Mouse (Mus musculus): ENCODE measurements around the gene Bag2. TPM values are rescaled to one million over a fixed set of nuclear protein-coding genes. Genes with fewer than 3 reads are reported as not detected.
A peak's percentile ranks its signal among the peaks of the same experiment; 100 is the strongest.
"Not testable (repeated sequence)": the region's sequence is repeated elsewhere in the genome, so short reads cannot be mapped to it uniquely, and the experiment has no call there.

Gene Bag2
- polyA plus RNA-seq, 1 experiment from 2014 or later: 59.0 TPM

DNA sequence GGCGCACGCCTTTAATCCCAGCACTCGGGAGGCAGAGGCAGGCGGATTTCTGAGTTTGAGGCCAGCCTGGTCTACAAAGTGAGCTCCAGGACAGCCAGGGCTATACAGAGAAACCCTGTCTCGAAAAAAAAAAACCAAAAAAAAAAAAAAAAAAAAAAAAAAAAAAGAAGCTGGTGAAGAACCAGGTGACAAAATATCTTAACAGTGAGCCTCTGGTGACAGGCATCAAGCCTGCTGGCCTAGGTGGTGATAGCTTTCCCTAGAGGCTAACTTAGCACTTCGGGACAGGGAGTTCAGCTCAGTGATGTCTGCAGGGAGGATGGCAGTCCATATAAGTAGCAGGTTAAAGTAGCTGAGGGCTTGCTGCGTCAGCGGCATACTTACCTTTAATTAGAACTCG, 12.8 kb downstream of the Bag2 start:
- not testable (repeated sequence) for H3K27ac ChIP-seq (replicated peaks); H3K9me3 ChIP-seq; H3K4me3 ChIP-seq; DNase-seq (ENCODE audit: low spot score); H3K4me1 ChIP-seq; H3K27me3 ChIP-seq (replicated peaks; ENCODE audit: low read depth, poor library complexity, severe bottlenecking)
- WGBS: 95% methylated on average over 9 of the region's 9 CpGs
- peaks cover 86% of the 10 kb centered on the region for H3K36me3 ChIP-seq (replicated peaks)

DNA sequence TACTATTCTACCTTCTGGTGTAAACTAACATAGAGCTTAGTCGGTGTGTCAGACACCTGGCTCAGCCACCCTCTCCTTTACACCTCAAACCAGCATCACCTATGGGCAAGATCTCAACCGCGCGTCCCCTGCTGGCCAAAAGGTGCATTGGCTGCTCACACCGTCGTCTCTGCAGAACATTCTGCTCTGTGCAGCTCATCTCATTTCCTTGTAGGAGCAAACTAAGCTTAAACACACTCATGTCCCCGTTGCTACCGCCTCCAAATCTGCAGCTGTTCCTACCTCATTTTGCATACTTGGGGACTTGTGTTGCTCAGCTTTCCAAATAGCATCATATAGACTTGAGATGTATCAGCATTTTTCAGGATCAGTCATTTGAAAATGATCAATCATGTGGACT, 14.7 kb downstream of the Bag2 start:
- no peaks in the 10 kb centered on the region for H3K9me3 ChIP-seq
- H3K36me3 ChIP-seq (replicated peaks): peaks cover 88% of the 10 kb centered on the region
- no peaks in the 10 kb centered on the region for H3K27me3 ChIP-seq (replicated peaks; ENCODE audit: low read depth, poor library complexity, severe bottlenecking)
- 18% methylated on average over 8 of the region's 8 CpGs for WGBS
- H3K27ac ChIP-seq (replicated peaks): no peak overlapping the region
- H3K4me3 ChIP-seq: no peak overlapping the region
- peak; percentile 57 for DNase-seq (ENCODE audit: low spot score)
- H3K4me1 ChIP-seq: no peaks in the 10 kb centered on the region

DNA sequence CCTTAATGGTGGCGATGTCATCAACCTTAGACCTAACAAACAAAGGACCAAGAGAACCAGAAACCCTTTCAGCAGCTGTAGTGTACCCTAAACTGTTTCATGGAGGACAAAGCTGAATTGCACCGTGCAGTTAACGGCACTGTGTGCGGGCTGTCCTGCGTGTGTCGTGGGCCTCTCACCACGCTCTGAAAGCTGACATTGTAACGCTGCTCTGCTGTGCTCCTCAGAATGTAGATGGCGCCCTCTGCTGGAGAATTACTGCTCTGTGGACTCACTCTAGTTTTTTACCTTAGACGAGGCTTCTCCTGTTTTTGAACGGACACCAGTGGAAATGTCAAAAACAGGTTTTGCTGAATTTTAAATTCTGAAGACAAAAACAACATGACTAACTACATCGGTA, 18.3 kb downstream of the Bag2 start:
- no peaks in the 10 kb centered on the region for H3K27me3 ChIP-seq (replicated peaks; ENCODE audit: low read depth, poor library complexity, severe bottlenecking)
- 41% methylated on average over 12 of the region's 12 CpGs for WGBS
- H3K27ac ChIP-seq (replicated peaks): no peak overlapping the region
- peak; percentile 80 for DNase-seq (ENCODE audit: low spot score)
- no peaks in the 10 kb centered on the region for H3K9me3 ChIP-seq
- peaks cover 90% of the 10 kb centered on the region for H3K36me3 ChIP-seq (replicated peaks)
- no peak overlapping the region for H3K4me3 ChIP-seq
- H3K4me1 ChIP-seq: no peaks in the 10 kb centered on the region

DNA sequence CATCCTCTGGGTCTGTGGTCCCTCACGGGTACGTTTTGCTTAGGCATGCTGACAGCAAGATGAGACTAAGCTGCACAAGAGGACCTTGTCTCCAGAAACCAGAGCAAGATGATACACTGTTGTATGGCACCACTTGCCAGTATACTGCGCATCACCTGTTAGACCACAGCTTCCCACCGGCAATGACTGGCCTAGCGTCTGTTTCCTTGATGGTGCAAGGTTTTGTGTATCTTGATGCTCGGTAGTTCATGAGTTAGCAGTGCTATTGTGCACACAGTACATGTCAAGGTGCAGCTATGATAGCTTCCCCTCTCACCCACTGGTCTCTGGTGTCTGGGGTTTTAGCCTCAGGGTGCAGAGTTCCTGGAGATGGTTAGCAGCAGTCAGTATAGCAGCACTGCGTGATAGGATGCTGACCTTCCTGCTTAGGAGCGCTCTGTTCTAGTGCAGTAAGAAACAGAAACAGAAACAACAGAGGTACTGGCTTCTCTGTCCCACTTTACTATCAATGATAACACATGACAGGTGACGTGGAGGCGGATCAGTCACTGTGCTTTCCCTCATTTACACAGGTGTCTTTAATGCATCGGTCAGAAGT, 18.8 kb downstream of the Bag2 start:
- Histone ChIP-seq H3K4me1 (no peaks in the 10 kb centered on the region), H3K27ac (replicated peaks) (no peak overlapping the region), H3K36me3 (replicated peaks) (peaks cover 90% of the 10 kb centered on the region), H3K27me3 (replicated peaks; ENCODE audit: low read depth, poor library complexity, severe bottlenecking) (no peaks in the 10 kb centered on the region), H3K9me3 (no peaks in the 10 kb centered on the region), H3K4me3 (no peak overlapping the region)
- 87% methylated on average over 11 of the region's 11 CpGs for WGBS
- DNase-seq (ENCODE audit: low spot score): no peak

DNA sequence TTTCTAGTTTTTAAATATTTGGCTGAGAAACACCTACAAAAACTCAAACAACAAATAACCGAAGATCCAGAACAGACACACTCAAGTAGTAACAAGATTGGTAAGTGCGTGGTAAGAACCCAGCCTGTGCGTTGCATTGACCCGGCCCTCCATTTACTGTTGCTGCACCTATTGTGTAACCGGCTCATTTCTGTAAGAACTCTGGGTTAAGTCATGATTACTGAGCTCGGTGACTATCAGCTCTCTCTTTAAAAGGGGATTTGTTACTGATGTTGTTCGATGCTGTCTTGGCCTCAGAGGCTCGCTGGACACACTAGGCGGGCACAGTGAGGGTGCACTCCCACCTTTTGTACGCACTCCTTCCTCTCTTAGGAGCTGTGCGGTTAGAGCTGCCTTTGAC, 19.3 kb downstream of the Bag2 start:
- no peak overlapping the region for H3K4me3 ChIP-seq
- 93% methylated on average over 11 of the region's 11 CpGs for WGBS
- no peak overlapping the region for H3K27ac ChIP-seq (replicated peaks)
- no peaks in the 10 kb centered on the region for H3K4me1 ChIP-seq
- DNase-seq (ENCODE audit: low spot score): no peak
- H3K36me3 ChIP-seq (replicated peaks): peaks cover 92% of the 10 kb centered on the region
- no peaks in the 10 kb centered on the region for H3K27me3 ChIP-seq (replicated peaks; ENCODE audit: low read depth, poor library complexity, severe bottlenecking)
- no peaks in the 10 kb centered on the region for H3K9me3 ChIP-seq

GRCm38 (mm10) chr1:33734001-33734685, 23.5 kb downstream of the Bag2 start:
- H3K27ac ChIP-seq (replicated peaks): no peak overlapping the region
- H3K27me3 ChIP-seq (replicated peaks; ENCODE audit: low read depth, poor library complexity, severe bottlenecking): no peaks in the 10 kb centered on the region
- H3K4me1 ChIP-seq: no peaks in the 10 kb centered on the region
- no peak overlapping the region for H3K4me3 ChIP-seq
- no peak for DNase-seq (ENCODE audit: low spot score)
- no peaks in the 10 kb centered on the region for H3K9me3 ChIP-seq
- 83% methylated on average over 5 of the region's 5 CpGs for WGBS
- peaks cover 100% of the 10 kb centered on the region for H3K36me3 ChIP-seq (replicated peaks)

- Histone ChIP-seq H3K4me1 (no peaks in the 10 kb centered on the region), H3K27me3 (replicated peaks; ENCODE audit: low read depth, poor library complexity, severe bottlenecking) (no peaks in the 10 kb centered on the region), H3K4me3 (no peak overlapping the region), H3K36me3 (replicated peaks) (peaks cover 100% of the 10 kb centered on the region), H3K27ac (replicated peaks) (no peak overlapping the region), H3K9me3 (no peaks in the 10 kb centered on the region)
- DNase-seq (ENCODE audit: low spot score): no peak
- 90% methylated on average over 9 of the region's 9 CpGs for WGBS
These were observed 24.6 kb downstream of the Bag2 start for GRCm38 (mm10) chr1:33733044-33733443.

GRCm38 (mm10) chr1:33725086-33725485, 32.5 kb downstream of the Bag2 start:
- WGBS: 96% methylated on average over 5 of the region's 5 CpGs
- no peak for DNase-seq (ENCODE audit: low spot score)
- Histone ChIP-seq H3K27ac (replicated peaks) (no peak overlapping the region), H3K9me3 (no peaks in the 10 kb centered on the region), H3K4me1 (peaks cover 12% of the 10 kb centered on the region), H3K4me3 (no peak overlapping the region), H3K27me3 (replicated peaks; ENCODE audit: low read depth, poor library complexity, severe bottlenecking) (no peaks in the 10 kb centered on the region), H3K36me3 (replicated peaks) (peaks cover 83% of the 10 kb centered on the region)

DNA sequence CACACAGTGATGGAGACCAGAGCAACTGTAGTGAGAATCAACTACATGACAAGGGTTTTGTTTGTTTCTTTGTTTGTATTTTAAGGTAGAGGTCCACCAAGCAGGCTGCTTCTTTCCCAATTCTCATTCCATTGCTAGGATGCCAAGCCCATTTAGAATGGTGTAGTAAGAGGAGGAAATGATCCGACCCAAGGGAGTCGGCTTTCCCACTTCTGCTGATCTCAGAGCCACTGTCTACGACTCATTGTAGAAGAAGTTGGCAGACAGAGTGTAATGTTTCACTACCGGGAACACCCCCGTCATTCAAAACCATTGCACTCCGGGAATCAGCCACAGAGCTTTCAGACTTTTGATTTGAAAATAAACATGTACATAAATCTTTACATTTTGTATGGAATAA, 33.1 kb downstream of the Bag2 start:
- H3K4me1 ChIP-seq: peaks cover 16% of the 10 kb centered on the region
- DNase-seq (ENCODE audit: low spot score): no peak
- no peak overlapping the region for H3K27ac ChIP-seq (replicated peaks)
- no peaks in the 10 kb centered on the region for H3K27me3 ChIP-seq (replicated peaks; ENCODE audit: low read depth, poor library complexity, severe bottlenecking)
- H3K9me3 ChIP-seq: no peaks in the 10 kb centered on the region
- WGBS: 83% methylated on average over 6 of the region's 6 CpGs
- no peak overlapping the region for H3K4me3 ChIP-seq
- H3K36me3 ChIP-seq (replicated peaks): peaks cover 77% of the 10 kb centered on the region

DNA sequence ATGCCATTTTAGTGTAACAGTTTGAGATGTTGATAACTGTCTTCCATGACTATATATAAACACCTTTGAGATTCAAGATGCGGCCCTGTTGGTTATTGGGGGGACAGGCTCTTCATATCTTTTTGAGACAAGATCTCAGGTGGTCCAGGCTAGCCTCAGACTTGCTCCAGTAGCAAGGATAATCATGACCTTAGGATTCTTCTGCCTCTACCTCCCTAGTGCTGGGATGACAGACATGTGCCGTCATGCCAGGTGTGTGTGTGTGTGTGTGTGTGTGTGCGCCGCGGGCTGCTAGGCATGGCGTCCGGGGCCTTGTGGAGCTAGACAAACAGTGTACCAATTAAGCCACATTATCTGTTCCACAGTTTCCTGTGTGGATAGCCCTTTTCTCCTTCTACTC, 36.6 kb downstream of the Bag2 start:
- Histone ChIP-seq H3K27me3 (replicated peaks; ENCODE audit: low read depth, poor library complexity, severe bottlenecking) (no peaks in the 10 kb centered on the region), H3K36me3 (replicated peaks) (peaks cover 44% of the 10 kb centered on the region), H3K4me3 (peak overlapping the region; percentile 90), H3K4me1 (peaks cover 18% of the 10 kb centered on the region), H3K9me3 (no peaks in the 10 kb centered on the region), H3K27ac (replicated peaks) (no peak overlapping the region)
- 85% methylated on average over 7 of the region's 7 CpGs for WGBS
- DNase-seq (ENCODE audit: low spot score): no peak

DNA sequence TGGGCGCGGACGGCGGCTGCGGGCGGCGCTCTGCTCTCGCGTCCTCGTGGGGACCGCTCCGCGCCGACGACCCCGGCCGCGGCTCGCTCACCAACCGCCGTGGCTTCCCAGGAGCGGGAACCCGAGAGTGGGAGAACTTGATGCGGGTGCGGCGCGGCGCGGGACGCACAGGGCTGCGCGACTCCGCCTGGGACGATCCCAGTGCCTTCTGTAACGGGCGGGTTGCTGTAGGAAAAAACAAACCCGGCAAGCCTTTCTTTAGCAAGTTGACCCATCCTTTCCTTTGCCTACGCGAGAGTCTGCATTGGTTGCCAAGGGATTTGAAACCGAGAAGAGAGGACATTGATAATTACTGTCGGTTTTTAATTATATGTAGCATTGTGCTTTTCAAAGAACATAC, 37.4 kb downstream of the Bag2 start:
- under 1% methylated on average over 41 of the region's 41 CpGs for whole genome bisulfite sequencing
- Histone ChIP-seq H3K27me3 (replicated peaks; ENCODE audit: low read depth, poor library complexity, severe bottlenecking) (no peaks in the 10 kb centered on the region), H3K4me3 (peak overlapping the region; percentile 90), H3K9me3 (no peaks in the 10 kb centered on the region), H3K36me3 (replicated peaks) (peaks cover 37% of the 10 kb centered on the region), H3K27ac (replicated peaks) (peak overlapping the region; percentile 95), H3K4me1 (peaks cover 18% of the 10 kb centered on the region)
- DNase-seq (ENCODE audit: low spot score): no peak

DNA sequence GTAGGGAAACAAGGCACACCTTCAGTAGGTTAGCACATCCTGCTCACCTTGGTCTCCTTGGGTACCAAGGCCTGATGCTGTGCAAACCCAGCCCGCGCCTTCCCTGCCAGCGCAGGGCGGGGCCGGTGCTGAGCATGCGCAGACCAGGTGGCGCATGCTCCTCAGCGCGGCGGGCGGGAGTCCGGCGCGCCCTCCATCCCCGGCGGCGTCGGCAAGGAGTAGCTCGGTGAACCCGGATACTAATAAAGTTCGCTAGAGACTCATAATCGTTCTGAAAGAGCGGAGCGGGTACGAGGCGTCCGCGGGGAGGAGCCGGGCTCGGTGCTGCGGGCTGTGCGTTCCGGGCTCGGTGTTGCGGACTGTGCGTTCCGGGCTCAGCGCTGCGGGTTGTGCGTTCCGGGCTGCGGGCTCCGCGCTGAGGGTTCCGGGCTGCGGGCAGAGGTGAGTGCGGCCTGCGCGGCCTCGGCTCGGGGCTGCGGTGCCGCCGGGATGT, 37.8 kb downstream of the Bag2 start, which contains the start of gene Rab23:
Gene Rab23, plus strand, starts transcription at position 155 of the 493 bp plus-strand sequence.
- no peaks in the 10 kb centered on the region for H3K27me3 ChIP-seq (replicated peaks; ENCODE audit: low read depth, poor library complexity, severe bottlenecking)
- WGBS: under 1% methylated on average over 54 of the region's 54 CpGs
- peaks cover 20% of the 10 kb centered on the region for H3K4me1 ChIP-seq
- peak; percentile 90 for DNase-seq (ENCODE audit: low spot score)
- H3K36me3 ChIP-seq (replicated peaks): peaks cover 32% of the 10 kb centered on the region
- peak within 1 kb of the TSS; percentile 90 for H3K4me3 ChIP-seq
- no peaks in the 10 kb centered on the region for H3K9me3 ChIP-seq
- peak within 1 kb of the TSS; percentile 95 for H3K27ac ChIP-seq (replicated peaks)

GRCm38 (mm10) chr1:33717636-33718035, 40.0 kb downstream of the Bag2 start:
- Histone ChIP-seq H3K4me1 (peaks cover 25% of the 10 kb centered on the region), H3K27me3 (replicated peaks; ENCODE audit: low read depth, poor library complexity, severe bottlenecking) (no peaks in the 10 kb centered on the region), H3K9me3 (no peaks in the 10 kb centered on the region), H3K27ac (replicated peaks) (no peak overlapping the region), H3K36me3 (replicated peaks) (peaks cover 12% of the 10 kb centered on the region), H3K4me3 (no peak overlapping the region)
- 82% methylated on average over 1 of the region's 1 CpGs for WGBS
- DNase-seq (ENCODE audit: low spot score): no peak
